Mouse (Mus musculus) small intestine, adult 2 months (tissue): Measurements from ENCODE around the gene Nav2. TPM values are rescaled to one million over a fixed set of nuclear protein-coding genes. Genes with fewer than 3 reads are reported as not detected.

Experiments used
- H3K27ac ChIP-seq: fragments of 200-500 bp; 2 replicates; pipeline ENCODE4 v1.5.1; 2012; ENCODE audit warnings: low read depth, low read length, control low read depth, inconsistent platforms; ENCODE audit not compliant: insufficient read depth
- H3K27me3 ChIP-seq: fragments of 200-500 bp; 2 replicates; pipeline ENCODE4 v1.6.1; 2012; ENCODE audit warnings: mild to moderate bottlenecking, moderate library complexity, low read length, inconsistent platforms; ENCODE audit not compliant: control insufficient read depth, insufficient read depth
- H3K36me3 ChIP-seq: fragments of 200-500 bp; 2 replicates; pipeline ENCODE4 v1.6.1; 2012; ENCODE audit warnings: mild to moderate bottlenecking, low read length, control low read depth, inconsistent platforms; ENCODE audit not compliant: control insufficient read depth, insufficient read depth
- H3K4me1 ChIP-seq: fragments of 200-500 bp; 2 replicates; pipeline ENCODE4 v1.6.1; 2012; ENCODE audit warnings: low read length, inconsistent platforms, mixed read lengths; ENCODE audit not compliant: control insufficient read depth, insufficient read depth, insufficient read length
- H3K4me3 ChIP-seq: fragments of 200-500 bp; 2 replicates; pipeline ENCODE4 v1.5.1; 2012; ENCODE audit warnings: low read depth, mild to moderate bottlenecking, control low read depth, inconsistent platforms, low read length, moderate library complexity
- CTCF ChIP-seq: fragments of 200-500 bp; IDR thresholded peaks from 2 replicates; pipeline ENCODE4 v1.5.1; 2012; ENCODE audit warnings: low read depth, mild to moderate bottlenecking, control low read depth, inconsistent platforms, low read length, moderate library complexity, mixed read lengths; ENCODE audit not compliant: insufficient replicate concordance, insufficient read length; ENCODE audit errors: extremely low read depth
- POLR2A ChIP-seq: fragments of 200-500 bp; IDR thresholded peaks from 2 replicates; pipeline ENCODE4 v1.6.1; 2012; ENCODE audit warnings: low read depth, mild to moderate bottlenecking, control low read depth, inconsistent platforms, low read length, moderate library complexity
- WGBS: fragments of 180-500 bp; shearing (Covaris S2); methylation state at CpG from one replicate; pipeline ENCODE4 v1.1.7; 2018; 5-methylcytosine and 5-hydroxymethylcytosine counted together
- polyA plus RNA-seq: library from polyadenylated mRNA; depleted of rRNA; stranded (reverse); fragments of >200 nt; gene quantifications from 2 replicates; pipeline ENCODE4 v1.2.3, GENCODE M21; 2012

Nav2 gene
- polyA plus RNA-seq, 1 experiment: 8.5 TPM

DNA sequence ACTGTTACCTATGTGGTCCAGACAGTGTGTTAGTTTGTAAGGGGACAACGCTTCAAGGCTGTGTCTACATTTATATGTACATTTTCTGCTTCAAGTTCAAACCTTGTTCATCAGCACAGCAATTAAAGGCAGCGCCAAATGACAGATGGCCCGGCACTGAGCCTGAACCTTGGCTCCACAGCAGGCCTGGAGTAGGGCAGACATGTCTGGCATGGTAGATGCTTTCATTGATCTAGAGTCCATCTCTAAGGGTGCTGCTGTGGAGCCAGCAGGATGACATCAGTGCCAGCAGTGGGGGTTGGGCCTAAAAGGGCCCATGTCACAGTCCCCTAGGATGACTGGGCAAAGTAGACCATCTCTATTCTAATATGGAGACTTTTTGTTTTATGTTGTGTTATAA, 186.0 kb downstream of the Nav2 start:
- H3K27me3 ChIP-seq: no peaks in the 10 kb centered on the region
- no peak overlapping the region for H3K27ac ChIP-seq
- 87% methylated on average over 3 of the region's 3 CpGs for WGBS
- H3K36me3 ChIP-seq: no peaks in the 10 kb centered on the region
- no peak overlapping the region for H3K4me3 ChIP-seq
- no peaks in the 10 kb centered on the region for H3K4me1 ChIP-seq
- TF ChIP-seq POLR2A: no peak
- no peak for TF ChIP-seq CTCF

DNA sequence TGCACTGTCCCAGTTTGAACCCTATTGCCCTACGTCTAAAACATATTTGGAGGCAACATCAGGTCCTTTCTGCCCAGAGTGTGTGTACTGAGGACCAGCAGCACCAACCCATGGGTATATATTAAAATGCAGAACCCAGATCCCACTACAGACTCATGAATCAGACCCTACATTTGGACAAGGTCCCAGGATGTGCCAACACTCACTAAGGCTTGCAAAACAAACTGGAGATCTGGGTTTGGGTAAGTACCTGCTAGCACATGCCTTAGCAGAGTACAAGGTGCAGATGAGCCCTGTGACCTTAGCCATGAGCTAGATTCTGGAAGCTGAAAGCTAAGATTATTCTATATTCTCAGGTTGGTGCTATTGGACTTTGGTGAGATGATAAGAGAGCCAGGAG, 192.8 kb downstream of the Nav2 start:
- 76% methylated on average over 1 of the region's 1 CpGs for WGBS
- H3K36me3 ChIP-seq: no peaks in the 10 kb centered on the region
- H3K4me1 ChIP-seq: no peaks in the 10 kb centered on the region
- H3K27ac ChIP-seq: no peak overlapping the region
- TF ChIP-seq POLR2A (no peak), CTCF (no peak)
- no peaks in the 10 kb centered on the region for H3K27me3 ChIP-seq
- H3K4me3 ChIP-seq: no peak overlapping the region

DNA sequence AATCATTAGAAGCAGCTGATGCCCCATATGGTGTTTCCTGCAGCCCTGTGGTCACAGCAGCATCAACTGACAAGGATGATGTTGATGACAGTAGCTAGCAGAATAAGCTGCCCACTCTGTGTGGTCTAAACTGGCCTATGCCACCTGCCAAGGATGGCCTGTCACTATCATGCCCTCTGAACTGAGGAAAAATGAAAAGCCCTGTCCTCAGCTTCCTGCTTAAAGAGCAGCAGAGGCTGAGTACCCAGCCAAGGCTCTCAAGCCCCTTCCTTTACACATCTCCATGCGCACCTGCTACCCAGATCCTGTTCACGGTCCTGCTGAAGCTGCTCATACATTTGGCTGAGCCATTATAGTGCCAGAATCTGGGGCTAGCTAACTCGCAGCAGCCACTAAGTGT, 193.7 kb downstream of the Nav2 start:
- Histone ChIP-seq H3K27ac (no peak overlapping the region), H3K4me1 (no peaks in the 10 kb centered on the region), H3K4me3 (no peak overlapping the region), H3K27me3 (no peaks in the 10 kb centered on the region), H3K36me3 (no peaks in the 10 kb centered on the region)
- TF ChIP-seq CTCF (no peak), POLR2A (no peak)
- WGBS: 86% methylated on average over 3 of the region's 3 CpGs

DNA sequence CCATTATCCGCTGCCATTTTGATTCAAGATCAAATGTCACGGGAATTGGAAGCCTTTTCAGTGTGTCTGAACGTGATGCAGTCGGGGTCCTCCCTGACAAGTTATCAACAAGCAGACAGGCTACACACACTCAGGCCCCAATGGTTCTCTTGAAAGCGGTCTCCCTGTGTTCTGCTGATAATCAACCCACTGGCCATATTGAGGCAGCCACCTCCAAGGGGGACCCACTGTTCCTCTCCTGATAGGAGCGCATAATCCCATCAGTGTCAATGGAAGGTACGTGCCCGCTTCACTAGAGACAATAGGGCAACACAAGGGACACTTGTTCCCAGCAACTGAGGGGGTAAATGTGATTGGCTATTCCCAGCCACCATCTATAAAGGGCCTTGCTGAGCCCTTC, 195.9 kb downstream of the Nav2 start:
- Histone ChIP-seq H3K4me1 (no peaks in the 10 kb centered on the region), H3K27ac (no peak overlapping the region), H3K27me3 (no peaks in the 10 kb centered on the region), H3K4me3 (no peak overlapping the region), H3K36me3 (no peaks in the 10 kb centered on the region)
- no peak for TF ChIP-seq CTCF
- no peak for TF ChIP-seq POLR2A
- 86% methylated on average over 8 of the region's 8 CpGs for WGBS

DNA sequence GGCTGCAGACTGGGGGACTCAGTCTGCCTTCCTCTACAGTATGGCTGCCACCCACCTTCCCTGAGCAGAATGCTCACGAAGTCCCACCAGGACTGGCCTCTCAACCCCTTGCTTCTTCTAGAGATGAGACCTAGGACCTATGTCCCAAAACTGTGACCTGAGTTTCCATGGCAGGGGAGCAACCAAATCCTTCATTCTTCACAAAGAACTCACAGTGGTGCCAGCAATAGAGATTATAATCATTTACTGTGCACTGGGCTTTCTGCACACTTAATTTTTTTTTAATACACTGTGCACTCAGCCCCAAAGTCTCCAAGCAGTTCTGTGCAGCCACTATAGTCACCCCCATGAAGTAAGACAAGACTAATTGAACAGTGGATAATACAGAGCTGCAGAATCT, 196.3 kb downstream of the Nav2 start:
- TF ChIP-seq CTCF: no peak
- Histone ChIP-seq H3K36me3 (no peaks in the 10 kb centered on the region), H3K4me3 (no peak overlapping the region), H3K27me3 (no peaks in the 10 kb centered on the region), H3K27ac (no peak overlapping the region), H3K4me1 (no peaks in the 10 kb centered on the region)
- WGBS: 87% methylated on average over 1 of the region's 1 CpGs

DNA sequence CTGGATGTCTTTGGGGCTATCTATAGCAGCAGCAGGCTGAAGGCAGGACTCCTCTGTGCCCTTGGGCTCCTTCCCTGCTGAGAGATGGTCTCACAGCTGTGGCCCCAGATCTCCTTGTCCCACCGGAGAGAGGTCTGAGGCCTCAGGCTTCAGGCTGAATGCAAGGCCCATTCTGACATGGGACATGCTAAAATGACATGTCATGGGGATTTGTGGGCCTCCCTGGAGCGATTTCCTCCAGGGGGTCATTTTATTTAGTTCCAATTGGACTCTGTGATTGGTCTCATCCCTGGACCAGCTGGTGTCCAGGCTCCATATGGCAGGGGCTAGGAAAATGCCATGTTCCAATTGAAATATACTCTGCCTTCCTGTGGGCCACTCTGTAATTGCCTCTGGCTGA, 197.0 kb downstream of the Nav2 start:
- TF ChIP-seq POLR2A: no peak
- TF ChIP-seq CTCF: no peak
- Histone ChIP-seq H3K36me3 (no peaks in the 10 kb centered on the region), H3K27me3 (no peaks in the 10 kb centered on the region), H3K27ac (no peak overlapping the region), H3K4me3 (no peak overlapping the region), H3K4me1 (no peaks in the 10 kb centered on the region)
- 93% methylated on average over 2 of the region's 2 CpGs for WGBS

DNA sequence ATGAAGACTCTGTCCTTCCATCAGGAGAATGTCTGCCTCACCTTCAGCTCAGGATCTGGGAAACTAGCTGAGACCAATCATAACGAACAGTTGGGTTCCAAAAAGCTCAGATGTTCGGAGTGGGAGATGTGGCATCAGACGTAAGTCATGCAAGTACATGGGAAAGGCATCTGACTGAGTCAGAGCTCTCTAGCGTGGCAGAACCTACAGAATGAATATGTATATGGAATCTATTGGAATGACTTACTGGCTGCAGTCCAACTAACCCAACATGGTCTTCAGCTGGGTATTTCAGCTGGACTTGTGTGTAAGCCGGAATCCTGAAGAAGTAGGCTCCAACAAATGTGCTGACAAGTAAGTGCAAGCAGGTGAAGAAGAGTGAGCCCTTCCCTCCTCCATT, 199.6 kb downstream of the Nav2 start:
- no peak overlapping the region for H3K27ac ChIP-seq
- no peaks in the 10 kb centered on the region for H3K4me1 ChIP-seq
- TF ChIP-seq CTCF (no peak), POLR2A (no peak)
- H3K36me3 ChIP-seq: no peaks in the 10 kb centered on the region
- 86% methylated on average over 5 of the region's 5 CpGs for WGBS
- no peaks in the 10 kb centered on the region for H3K27me3 ChIP-seq
- H3K4me3 ChIP-seq: no peak overlapping the region

DNA sequence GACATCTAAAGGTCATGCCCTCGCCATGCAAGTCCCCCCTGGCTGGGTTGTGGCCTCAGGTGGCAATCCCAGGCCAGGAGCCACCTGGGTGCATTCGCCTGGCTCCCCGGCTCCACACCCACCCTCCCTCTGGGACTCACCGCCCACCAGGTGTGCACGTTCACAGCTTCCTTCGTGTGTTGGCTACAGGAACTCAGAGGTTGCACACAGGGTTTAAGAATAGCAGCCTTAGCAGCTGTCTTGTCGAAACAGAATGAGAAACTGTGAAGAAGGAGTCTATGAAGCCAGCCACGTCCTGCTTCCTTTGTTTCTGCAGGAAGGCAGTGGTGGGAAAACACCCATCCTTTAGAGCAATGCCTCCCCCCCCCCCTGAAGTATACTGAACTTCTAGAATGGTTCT, 210.5 kb downstream of the Nav2 start:
- Histone ChIP-seq H3K36me3 (no peaks in the 10 kb centered on the region), H3K4me3 (no peak overlapping the region), H3K27me3 (no peaks in the 10 kb centered on the region), H3K27ac (no peak overlapping the region), H3K4me1 (peaks cover 3% of the 10 kb centered on the region; the same call in 1 of the 2 replicates)
- no peak for TF ChIP-seq CTCF
- WGBS: 51% methylated on average over 8 of the region's 8 CpGs
